Mouse (Mus musculus): Measurements from ENCODE around the gene Mybpc3. TPM values are rescaled to one million over a fixed set of nuclear protein-coding genes. Genes with fewer than 3 reads are reported as not detected.
A peak's percentile ranks its signal among the peaks of the same experiment; 100 is the strongest.

Mybpc3 gene
- polyA plus RNA-seq, 1 experiment from 2014 or later = not detected

GRCm38 (mm10) chr2:91163532-91163931 is 45.6 kb downstream of the Mybpc3 start:
- Histone ChIP-seq H3K27me3 (ENCODE audit: poor library complexity, severe bottlenecking) (no peaks in the 10 kb centered on the region), H3K27ac (no peak overlapping the region), H3K4me3 (no peak overlapping the region), H3K4me1 (no peaks in the 10 kb centered on the region), H3K36me3 (replicated peaks) (peaks cover 84% of the 10 kb centered on the region), H3K9me3 (no peaks in the 10 kb centered on the region)
- DNase-seq (ENCODE audit: extremely low spot score, low spot score) = no peak
- WGBS = 90% methylated on average over 5 of the region's 5 CpGs

- no peak overlapping the region for H3K4me3 ChIP-seq
- no peaks in the 10 kb centered on the region for H3K4me1 ChIP-seq
- H3K9me3 ChIP-seq = no peaks in the 10 kb centered on the region
- H3K27me3 ChIP-seq (ENCODE audit: poor library complexity, severe bottlenecking) = no peaks in the 10 kb centered on the region
- WGBS = 95% methylated on average over 6 of the region's 6 CpGs
- DNase-seq (ENCODE audit: extremely low spot score, low spot score) = no peak
- no peak overlapping the region for H3K27ac ChIP-seq
- H3K36me3 ChIP-seq (replicated peaks) = peaks cover 84% of the 10 kb centered on the region
Measured at GRCm38 (mm10) chr2:91164991-91165390, 47.0 kb downstream of the Mybpc3 start.

GRCm38 (mm10) chr2:91167629-91168028 is 49.7 kb downstream of the Mybpc3 start:
- no peaks in the 10 kb centered on the region for H3K4me1 ChIP-seq
- peaks cover 80% of the 10 kb centered on the region for H3K36me3 ChIP-seq (replicated peaks)
- H3K27me3 ChIP-seq (ENCODE audit: poor library complexity, severe bottlenecking) = no peaks in the 10 kb centered on the region
- H3K27ac ChIP-seq = no peak overlapping the region
- no peaks in the 10 kb centered on the region for H3K9me3 ChIP-seq
- 85% methylated on average over 4 of the region's 4 CpGs for WGBS
- no peak overlapping the region for H3K4me3 ChIP-seq
- DNase-seq (ENCODE audit: extremely low spot score, low spot score) = no peak

- no peaks in the 10 kb centered on the region for H3K27me3 ChIP-seq (ENCODE audit: poor library complexity, severe bottlenecking)
- peaks cover 81% of the 10 kb centered on the region for H3K36me3 ChIP-seq (replicated peaks)
- H3K4me1 ChIP-seq = no peaks in the 10 kb centered on the region
- no peaks in the 10 kb centered on the region for H3K9me3 ChIP-seq
- no peak overlapping the region for H3K4me3 ChIP-seq
- WGBS = 89% methylated on average over 25 of the region's 25 CpGs
- no peak for DNase-seq (ENCODE audit: extremely low spot score, low spot score)
- no peak overlapping the region for H3K27ac ChIP-seq
Measured at GRCm38 (mm10) chr2:91169587-91170322, 51.8 kb downstream of the Mybpc3 start.

GRCm38 (mm10) chr2:91175490-91175889 is 57.5 kb downstream of the Mybpc3 start:
- no peak for DNase-seq (ENCODE audit: extremely low spot score, low spot score)
- H3K4me1 ChIP-seq = peaks cover 12% of the 10 kb centered on the region
- no peak overlapping the region for H3K4me3 ChIP-seq
- H3K36me3 ChIP-seq (replicated peaks) = peaks cover 69% of the 10 kb centered on the region
- H3K9me3 ChIP-seq = no peaks in the 10 kb centered on the region
- no peaks in the 10 kb centered on the region for H3K27me3 ChIP-seq (ENCODE audit: poor library complexity, severe bottlenecking)
- H3K27ac ChIP-seq = no peak overlapping the region
- 91% methylated on average over 4 of the region's 4 CpGs for WGBS

- Histone ChIP-seq H3K27me3 (ENCODE audit: poor library complexity, severe bottlenecking) (no peaks in the 10 kb centered on the region; the same call in 1 of the 2 replicates), H3K4me3 (no peak overlapping the region), H3K27ac (no peak overlapping the region), H3K36me3 (replicated peaks) (peaks cover 67% of the 10 kb centered on the region), H3K9me3 (no peaks in the 10 kb centered on the region), H3K4me1 (peaks cover 19% of the 10 kb centered on the region)
- DNase-seq (ENCODE audit: extremely low spot score, low spot score) = no peak
- WGBS = 82% methylated on average over 6 of the region's 6 CpGs
Measured at GRCm38 (mm10) chr2:91176234-91176633, 58.3 kb downstream of the Mybpc3 start.

GRCm38 (mm10) chr2:91179825-91180224 is 61.9 kb downstream of the Mybpc3 start:
- Histone ChIP-seq H3K9me3 (no peaks in the 10 kb centered on the region), H3K4me1 (peaks cover 44% of the 10 kb centered on the region), H3K27ac (no peak overlapping the region), H3K36me3 (replicated peaks) (peaks cover 32% of the 10 kb centered on the region), H3K4me3 (no peak overlapping the region), H3K27me3 (ENCODE audit: poor library complexity, severe bottlenecking) (peaks cover 9% of the 10 kb centered on the region; the same call in 1 of the 2 replicates)
- WGBS = 46% methylated on average over 4 of the region's 4 CpGs
- no peak for DNase-seq (ENCODE audit: extremely low spot score, low spot score)

GRCm38 (mm10) chr2:91180706-91181105 is 62.8 kb downstream of the Mybpc3 start:
- WGBS = 76% methylated on average over 5 of the region's 5 CpGs
- DNase-seq (ENCODE audit: extremely low spot score, low spot score) = no peak
- Histone ChIP-seq H3K9me3 (no peaks in the 10 kb centered on the region), H3K4me1 (peaks cover 44% of the 10 kb centered on the region), H3K36me3 (replicated peaks) (peaks cover 23% of the 10 kb centered on the region), H3K27me3 (ENCODE audit: poor library complexity, severe bottlenecking) (peaks cover 9% of the 10 kb centered on the region; the same call in 1 of the 2 replicates), H3K4me3 (no peak overlapping the region), H3K27ac (no peak overlapping the region)

GRCm38 (mm10) chr2:91182016-91182404 is 64.1 kb downstream of the Mybpc3 start:
- Histone ChIP-seq H3K4me3 (peak overlapping the region; percentile 89), H3K36me3 (replicated peaks) (peaks cover 10% of the 10 kb centered on the region), H3K27me3 (ENCODE audit: poor library complexity, severe bottlenecking) (peaks cover 9% of the 10 kb centered on the region; the same call in 1 of the 2 replicates), H3K9me3 (no peaks in the 10 kb centered on the region), H3K27ac (peak overlapping the region; percentile 88; the same call in 1 of the 2 replicates), H3K4me1 (peaks cover 44% of the 10 kb centered on the region)
- WGBS = 10% methylated on average over 8 of the region's 8 CpGs
- no peak for DNase-seq (ENCODE audit: extremely low spot score, low spot score)

- WGBS = under 1% methylated on average over 81 of the region's 81 CpGs
Measured at GRCm38 (mm10) chr2:91182405-91183147, 64.6 kb downstream of the Mybpc3 start.

GRCm38 (mm10) chr2:91183148-91183513 is 65.2 kb downstream of the Mybpc3 start:
- peak overlapping the region; percentile 88 for H3K27ac ChIP-seq
- H3K36me3 ChIP-seq (replicated peaks) = peaks cover 4% of the 10 kb centered on the region
- DNase-seq (ENCODE audit: extremely low spot score, low spot score) = peak; percentile 95
- H3K4me1 ChIP-seq = peaks cover 44% of the 10 kb centered on the region
- no peaks in the 10 kb centered on the region for H3K9me3 ChIP-seq
- WGBS = under 1% methylated on average over 9 of the region's 9 CpGs
- H3K4me3 ChIP-seq = peak overlapping the region; percentile 89
- peaks cover 9% of the 10 kb centered on the region; the same call in 1 of the 2 replicates for H3K27me3 ChIP-seq (ENCODE audit: poor library complexity, severe bottlenecking)

More at GRCm38 (mm10) chr2:91182405-91183147, 64.6 kb downstream of the Mybpc3 start:
- DNase-seq (ENCODE audit: extremely low spot score, low spot score) = peak; percentile 81
- Histone ChIP-seq H3K9me3 (no peaks in the 10 kb centered on the region), H3K27ac (peak overlapping the region; percentile 88), H3K27me3 (ENCODE audit: poor library complexity, severe bottlenecking) (peaks cover 9% of the 10 kb centered on the region; the same call in 1 of the 2 replicates), H3K36me3 (replicated peaks) (peaks cover 9% of the 10 kb centered on the region), H3K4me3 (peak overlapping the region; percentile 89), H3K4me1 (peaks cover 44% of the 10 kb centered on the region)

GRCm38 (mm10) chr2:91183711-91184405 is 65.9 kb downstream of the Mybpc3 start, which contains the start of gene Madd:
TSS of gene Madd (minus strand) at chr2:91183837.
- H3K27ac ChIP-seq = peak within 1 kb of the TSS; percentile 88
- peaks cover 9% of the 10 kb centered on the region; the same call in 1 of the 2 replicates for H3K27me3 ChIP-seq (ENCODE audit: poor library complexity, severe bottlenecking)
- no peak for DNase-seq (ENCODE audit: extremely low spot score, low spot score)
- no peaks in the 10 kb centered on the region for H3K9me3 ChIP-seq
- peaks cover 44% of the 10 kb centered on the region for H3K4me1 ChIP-seq
- H3K4me3 ChIP-seq = peak within 1 kb of the TSS; percentile 89
- WGBS = 66% methylated on average over 15 of the region's 15 CpGs
- no peaks in the 10 kb centered on the region for H3K36me3 ChIP-seq (replicated peaks)

Measured in forebrain, embryonic 10.5 days (tissue).